Mouse (Mus musculus) layer of hippocampus, postnatal 14 days (tissue): Measurements from ENCODE around the gene Ribc1. TPM values are rescaled to one million over a fixed set of nuclear protein-coding genes. Genes with fewer than 3 reads are reported as not detected.
A peak's percentile ranks its signal among the peaks of the same experiment; 100 is the strongest.

Source experiments
- DNase-seq, 2 experiments: peaks; one replicate each; pipeline ENCODE4 v3.0.0; 2021 to 2022; ENCODE audit warnings: low spot score in 2 of 2, mixed read lengths in 1 of 2
- long read RNA-seq, 2 experiments: library from polyadenylated mRNA; stranded (forward); transcript quantifications; one replicate each; pipeline ENCODE4 v2.0.0; 2021
- total RNA-seq, 2 experiments: library from RNA; stranded (reverse); gene quantifications; 2 replicates each; pipeline ENCODE4 v1.2.3; 2021

Gene Ribc1
- total RNA-seq, result under 1 TPM; 0.43 to 0.58 TPM
- long read RNA-seq, experiment 1, partial matches to known transcripts, result 0 of 2 reads
- long read RNA-seq, experiment 1, other reads (novel, unspliced or antisense), result 0 of 2 reads
- long read RNA-seq, experiment 2, result 0 reads

DNA sequence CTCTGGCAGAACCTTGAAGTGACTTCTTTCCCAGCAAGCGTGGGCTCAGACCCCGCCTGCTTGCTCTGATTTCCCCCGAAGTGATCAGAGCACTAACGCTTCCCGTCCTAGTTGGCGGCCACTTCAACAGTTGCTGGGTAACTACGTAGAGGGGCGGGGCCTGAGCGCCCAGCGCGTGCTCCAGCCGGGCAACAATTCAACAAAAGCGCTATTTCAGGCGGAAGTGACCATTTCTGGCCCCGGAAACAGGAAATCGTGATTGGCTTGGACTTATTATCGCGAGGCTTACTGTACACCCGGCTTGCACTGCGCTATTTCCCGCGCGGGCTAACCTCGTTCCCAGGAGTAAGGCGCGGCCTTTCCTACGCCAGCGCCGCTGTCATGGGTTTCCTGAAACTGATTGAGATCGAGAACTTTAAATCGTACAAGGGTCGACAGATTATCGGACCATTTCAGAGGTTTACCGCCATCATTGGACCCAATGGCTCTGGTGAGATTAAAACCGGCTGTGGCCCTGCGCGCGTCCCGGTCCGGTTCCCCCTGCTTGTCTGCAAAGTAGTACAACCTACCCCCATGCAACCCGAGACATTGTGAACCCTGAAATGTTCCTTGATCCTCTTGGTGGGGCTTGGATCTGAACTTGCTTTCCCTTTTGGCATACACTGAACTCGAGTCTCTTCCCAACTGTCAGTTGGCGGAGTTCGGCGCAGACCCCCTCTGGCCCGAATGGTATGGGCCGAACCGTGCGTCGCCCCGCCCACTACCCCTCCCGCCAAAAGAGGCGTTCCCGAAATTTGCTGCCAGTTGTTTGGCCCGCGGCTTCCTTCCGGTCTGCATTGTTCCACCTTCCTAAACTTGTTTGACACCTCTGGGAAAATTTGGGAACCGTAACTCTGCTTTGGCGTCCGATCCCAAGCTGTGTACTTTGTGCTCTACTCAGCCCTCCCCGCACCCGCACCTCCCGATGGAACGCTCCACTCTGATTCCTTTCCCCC is at the start of gene Ribc1, which contains the start of gene Smc1a:
Ribc1 (minus strand) TSS at position 145 of the 995 bp plus-strand sequence.
Smc1a (plus strand) TSS at position 278 of the 995 bp plus-strand sequence.
- peak; percentile 84 to 95 for DNase-seq

DNA sequence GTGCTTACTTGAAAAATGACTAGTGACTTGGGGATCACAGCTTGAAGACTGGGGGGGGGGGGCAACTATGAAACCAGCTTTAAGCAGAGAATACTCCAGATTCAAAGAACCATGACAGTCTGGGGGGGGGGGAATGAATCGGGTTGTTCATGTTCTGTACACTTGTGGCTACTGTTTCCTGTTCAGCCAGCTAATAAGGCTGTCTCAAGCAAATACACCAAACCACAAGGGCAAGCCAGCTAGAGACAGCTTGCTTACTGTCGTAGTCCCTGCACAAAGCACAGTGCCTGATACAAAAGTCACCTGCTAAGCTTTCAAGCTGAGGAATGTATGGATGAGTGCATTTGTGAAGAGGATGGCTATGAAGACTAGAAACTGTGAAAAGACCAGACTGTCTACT is 49.6 kb upstream of the Ribc1 start:
- no peak for DNase-seq

DNA sequence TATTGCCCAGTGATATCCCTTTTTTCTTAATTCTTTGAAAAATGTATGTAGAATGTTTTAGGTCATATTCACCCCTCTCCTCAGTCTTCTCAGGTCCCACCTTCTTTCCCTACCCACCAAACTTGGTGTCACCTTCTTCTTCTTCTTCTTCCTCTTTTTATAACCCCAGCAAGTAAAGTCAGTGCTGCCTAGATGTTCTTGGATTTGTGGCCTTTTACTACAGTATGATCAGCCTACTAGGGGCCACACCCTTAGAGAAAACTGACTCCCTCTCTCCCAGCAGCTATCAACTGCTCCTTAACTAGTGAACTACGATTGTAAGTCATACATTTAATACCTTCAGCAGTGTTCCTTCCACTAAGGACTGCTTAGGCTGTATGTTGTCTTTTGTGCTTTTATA is 38.0 kb upstream of the Ribc1 start:
- no peak for DNase-seq

DNA sequence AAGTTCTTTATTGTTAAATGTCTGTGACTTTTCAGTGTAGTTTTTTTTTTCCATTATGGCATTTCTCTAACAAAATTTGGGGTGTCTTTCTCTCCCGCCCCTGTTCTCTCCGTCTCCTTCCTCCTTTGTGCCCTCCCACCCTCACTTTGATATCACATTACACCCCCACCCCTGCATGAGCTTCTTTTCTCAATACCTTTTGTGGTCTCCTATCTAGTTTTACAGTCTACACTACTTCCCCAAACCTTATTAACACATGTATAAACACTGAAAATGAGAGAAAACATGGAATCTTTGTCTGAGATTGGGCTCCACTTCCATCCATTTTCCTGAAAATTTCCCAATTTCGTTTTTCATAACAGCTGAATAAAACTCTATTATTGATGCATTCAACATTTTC is 36.5 kb upstream of the Ribc1 start:
- DNase-seq, result no peak

DNA sequence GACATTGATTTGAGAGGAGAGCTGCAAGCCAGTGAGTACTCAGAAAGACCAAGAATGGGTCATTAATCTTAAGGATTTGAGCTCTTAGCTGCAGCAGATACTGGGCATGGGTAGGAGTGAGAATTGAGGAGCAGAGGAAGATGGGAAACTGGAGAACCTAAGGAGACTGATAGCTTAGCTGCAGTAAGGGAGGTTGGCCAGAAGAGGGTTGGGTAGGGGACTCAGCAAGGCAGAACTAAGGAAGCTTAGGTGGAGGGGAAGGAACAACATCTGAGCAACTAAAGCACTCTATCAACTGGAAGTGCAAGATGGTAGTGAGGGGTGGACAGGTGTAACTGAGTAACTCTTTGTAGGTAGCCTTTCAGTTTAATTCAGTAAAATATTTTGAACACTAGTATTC is 31.1 kb upstream of the Ribc1 start:
- DNase-seq, result no peak

DNA sequence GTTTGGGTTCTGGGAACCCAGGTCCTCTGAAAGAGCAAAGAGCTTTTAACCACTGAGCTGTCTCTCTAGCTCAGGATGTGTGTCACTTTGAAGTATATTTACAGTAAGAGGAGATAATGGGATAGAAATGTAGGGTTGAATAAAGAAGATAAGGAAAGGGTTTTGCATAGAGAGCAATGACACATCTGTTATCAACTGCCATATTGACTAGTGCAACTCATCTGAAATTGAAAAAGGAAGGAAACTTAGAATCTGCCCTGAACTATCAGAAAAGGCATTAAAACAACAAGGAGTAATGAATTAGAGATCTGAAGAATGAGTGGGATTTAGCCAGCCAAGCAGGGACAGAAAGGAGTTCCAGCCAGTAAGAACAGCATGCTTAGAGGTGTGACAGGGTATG is 23.8 kb upstream of the Ribc1 start:
- no peak for DNase-seq

DNA sequence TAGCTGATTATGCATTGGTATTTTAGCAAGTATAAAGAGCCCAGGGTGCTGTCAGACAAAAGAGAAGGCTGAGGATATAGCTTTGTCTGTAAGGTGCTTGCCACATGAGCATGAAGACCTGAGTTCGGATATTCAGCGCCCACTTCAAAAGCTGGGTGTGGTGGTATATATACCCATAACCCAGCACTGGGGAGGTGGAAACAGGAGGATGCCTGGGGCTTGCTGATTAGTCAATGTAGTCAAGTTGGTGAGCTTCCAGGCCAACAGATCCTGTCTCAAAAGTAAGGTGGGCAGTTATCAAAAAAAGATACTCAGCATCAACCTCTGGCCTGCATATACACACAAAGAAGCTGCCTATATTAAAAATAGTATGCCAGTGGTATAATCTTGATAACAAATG is 3.2 kb upstream of the Ribc1 start:
- DNase-seq, result no peak

DNA sequence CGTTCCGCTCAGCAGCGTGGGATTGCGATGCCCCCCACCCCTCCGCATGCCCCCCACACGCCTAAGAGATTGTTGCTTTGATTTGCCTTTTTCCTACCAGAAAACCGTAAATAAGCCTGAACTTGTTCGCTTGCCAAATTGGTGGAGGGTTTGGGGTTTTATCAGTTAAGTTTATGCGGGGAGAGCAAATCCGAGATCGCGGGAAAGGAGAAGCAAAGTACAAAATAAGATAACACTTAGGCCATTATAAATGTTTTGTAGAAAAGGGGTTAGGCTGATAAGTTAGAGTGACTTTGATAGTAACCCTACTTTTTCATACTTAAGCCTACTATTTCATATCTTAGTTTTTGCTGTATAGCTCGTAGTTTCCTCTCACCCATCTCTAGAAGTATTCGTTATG is 1.1 kb upstream of the Ribc1 start:
- no peak for DNase-seq

DNA sequence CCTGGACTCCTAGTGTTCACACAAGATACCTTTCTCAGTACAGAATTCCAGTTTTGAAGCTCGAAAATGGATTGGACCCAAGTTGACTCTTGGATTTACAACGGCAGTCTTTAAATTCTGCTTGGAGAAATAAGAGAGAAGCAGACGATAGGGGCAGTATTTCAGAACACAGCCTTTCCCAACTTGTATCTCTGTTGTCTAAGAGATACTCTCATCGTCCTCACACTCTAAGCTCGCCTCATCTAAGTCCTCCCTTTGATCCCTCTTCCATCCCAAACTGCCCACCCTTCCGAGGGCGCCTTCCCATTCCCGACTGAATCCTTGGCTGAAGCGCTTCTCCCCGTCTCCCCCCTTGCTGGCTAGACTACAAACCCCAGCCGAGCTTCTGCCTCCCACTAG is 344 bp downstream of the Ribc1 start:
- DNase-seq, result no peak

DNA sequence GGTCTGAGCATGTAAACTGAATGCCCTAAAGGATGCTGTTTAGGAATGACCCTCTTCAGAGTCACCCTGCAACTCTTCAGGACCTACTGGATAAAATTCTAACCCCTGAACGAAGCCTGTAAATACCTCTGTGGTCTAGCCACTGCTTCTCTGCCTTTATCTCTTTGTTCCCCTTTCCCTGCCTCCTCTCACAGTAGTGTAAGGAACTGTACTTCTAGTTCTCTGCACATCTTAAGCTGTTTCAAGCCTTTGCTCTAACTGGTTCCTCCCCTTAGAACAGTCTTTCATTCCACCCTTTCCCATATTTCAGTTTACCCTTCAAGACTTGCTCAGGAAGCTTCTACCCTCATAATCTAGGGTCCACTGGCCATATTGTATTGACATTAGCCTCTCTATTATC is 8.2 kb downstream of the Ribc1 start:
- DNase-seq, result no peak

DNA sequence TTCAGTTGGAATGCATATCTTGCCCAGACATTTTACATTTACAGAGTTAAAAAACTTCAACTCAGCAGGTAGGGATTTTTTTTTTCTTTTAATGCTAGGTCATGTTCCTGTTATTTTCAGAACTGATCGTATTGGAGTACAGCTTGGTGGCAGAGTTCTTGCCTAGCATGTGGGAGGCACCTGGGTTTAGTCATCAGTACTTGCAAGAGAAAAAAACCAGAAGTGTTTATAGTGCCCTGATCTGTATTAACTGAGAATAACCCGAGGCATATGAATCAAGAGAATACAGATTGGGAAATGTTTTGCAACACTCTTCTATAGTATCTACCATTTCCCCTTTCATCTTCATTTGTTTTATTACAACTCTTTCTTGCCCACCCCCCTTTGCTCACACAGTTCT is 13.2 kb downstream of the Ribc1 start:
- DNase-seq, result no peak

DNA sequence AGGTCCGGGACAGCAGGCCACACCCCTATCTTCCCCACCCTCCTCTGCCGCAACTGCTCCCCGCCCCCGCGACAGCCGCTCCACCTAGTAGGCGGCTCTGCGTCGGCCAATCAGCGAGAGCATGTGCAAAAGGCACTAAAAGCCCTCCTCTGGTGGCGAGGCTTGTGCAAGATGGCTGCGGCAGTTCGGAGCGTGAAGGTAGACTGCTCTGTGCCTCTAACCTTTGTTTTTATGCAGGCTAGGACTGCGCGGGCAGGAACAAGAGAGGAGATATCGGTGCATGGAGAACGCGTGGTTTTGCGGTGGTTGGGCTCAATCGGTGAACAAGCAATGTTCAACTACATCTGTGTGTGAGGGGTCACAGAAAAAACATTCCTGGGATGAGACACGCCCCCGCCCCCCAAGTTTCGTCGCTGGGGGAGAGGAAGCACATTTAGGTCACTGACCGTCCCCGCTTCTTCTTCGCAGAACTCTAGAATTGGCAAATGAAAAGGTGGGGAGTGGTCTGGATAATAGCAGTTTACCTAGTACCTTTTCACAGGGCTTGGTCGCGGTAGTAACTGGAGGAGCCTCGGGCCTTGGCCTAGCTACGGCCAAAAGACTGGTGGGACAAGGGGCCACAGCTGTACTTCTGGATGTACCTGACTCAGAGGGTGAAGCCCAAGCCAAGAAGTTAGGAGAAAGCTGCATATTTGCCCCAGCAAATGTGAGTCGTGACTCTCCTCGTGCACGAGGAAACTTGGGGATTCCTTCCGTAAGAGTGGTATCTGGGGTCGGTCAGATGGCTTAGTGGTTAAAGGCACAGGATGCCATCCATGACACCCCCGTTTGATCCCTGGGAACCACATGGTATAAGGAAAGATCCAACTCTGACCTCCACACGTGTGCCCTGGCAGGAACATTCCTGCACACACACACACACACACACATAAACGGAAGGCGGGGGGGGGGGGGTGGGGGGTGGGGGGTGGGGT is 14.1 kb downstream of the Ribc1 start, which contains the start of gene Hsd17b10:
Hsd17b10 (plus strand) TSS at position 109 of the 974 bp plus-strand sequence.
- peak; percentile 60 to 78 for DNase-seq

DNA sequence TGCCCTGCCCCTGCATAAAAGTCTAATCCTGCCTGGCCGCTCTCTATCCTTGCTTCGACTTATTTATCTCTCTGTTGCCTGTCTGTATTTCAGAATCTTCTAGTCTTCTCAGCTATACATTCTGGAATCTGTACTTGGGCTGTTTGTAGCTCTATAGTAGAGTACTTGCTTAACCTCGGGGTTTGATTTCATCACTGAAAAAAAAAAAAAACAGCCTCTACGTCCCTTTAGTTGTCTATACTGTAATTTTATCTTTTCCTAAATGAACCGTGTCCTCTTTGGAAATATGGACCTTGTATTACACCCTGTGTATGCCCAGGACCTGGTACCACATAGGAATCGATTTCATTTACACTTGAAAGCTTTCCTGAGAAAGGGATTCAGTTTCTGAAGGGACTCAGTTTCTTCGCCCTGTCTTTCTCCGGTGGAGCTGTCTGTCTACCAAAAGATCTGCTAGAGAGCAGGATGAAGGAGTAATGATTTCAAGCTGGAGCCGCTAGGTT is 14.9 kb downstream of the Ribc1 start:
- no peak for DNase-seq

DNA sequence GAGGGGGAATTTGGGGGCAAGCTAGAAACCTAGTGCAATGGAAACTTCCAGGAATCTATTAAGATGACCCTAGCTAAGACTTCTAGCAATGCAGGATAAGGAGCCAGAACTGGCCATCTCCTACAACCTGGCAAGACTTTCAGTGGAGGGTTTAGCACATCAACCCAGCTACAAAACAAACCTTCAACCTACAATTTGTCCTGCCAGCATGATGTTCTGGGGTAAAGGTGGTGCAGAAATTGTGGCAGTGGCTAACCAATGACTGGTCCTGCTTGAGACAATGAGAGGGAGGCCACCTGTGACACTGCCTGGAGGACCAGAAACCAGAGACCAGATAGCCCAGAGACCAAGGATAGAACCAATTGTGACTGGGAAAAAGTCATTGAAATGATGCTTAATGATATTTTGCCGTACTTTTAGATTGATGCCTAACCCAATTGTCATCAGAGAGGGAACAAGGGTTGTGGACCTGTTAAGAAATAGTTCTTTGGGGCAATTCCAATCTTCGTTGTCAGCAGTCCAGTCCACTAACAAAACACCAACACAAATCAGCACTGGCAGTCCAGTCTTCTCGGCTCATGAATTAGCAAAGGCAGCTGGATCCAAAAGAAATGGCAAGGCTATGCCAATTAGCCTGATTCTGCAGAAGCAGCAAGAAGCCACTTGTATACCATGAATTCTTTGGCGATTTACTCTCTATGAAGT is 16.9 kb downstream of the Ribc1 start:
- DNase-seq, result no peak

Other genes with a start within 250 kb of the Ribc1 start
- gene Huwe1, start 215.5 kb downstream of the Ribc1 start, total RNA-seq, result 100 to 1,000 TPM; 260 to 283 TPM
- gene Hsd17b10, start 14.4 kb downstream of the Ribc1 start, total RNA-seq, result 10 to 100 TPM; 50.0 to 54.0 TPM
- 10 to 100 TPM; 52.5 to 54.6 TPM for gene Smc1a, start 133 bp upstream of the Ribc1 start, total RNA-seq
- gene Iqsec2, start 128.0 kb upstream of the Ribc1 start, total RNA-seq, result 100 to 1,000 TPM; 135 to 143 TPM
- 10 to 100 TPM; 52.0 to 71.2 TPM for gene Kdm5c, start 216.7 kb upstream of the Ribc1 start, total RNA-seq